Mouse (Mus musculus) retina, postnatal 1 day (tissue): ENCODE data around the gene Gabrb1.
A peak's percentile ranks its signal among the peaks of the same experiment; 100 is the strongest.
"Not testable (repeated sequence)": the region's sequence is repeated elsewhere in the genome, so short reads cannot be mapped to it uniquely, and the experiment has no call there.

ENCODE experiments used
- DNase-seq: peaks from one replicate; pipeline ENCODE4 v3.0.0-alpha.2; 2012

Gene Gabrb1

GRCm38 (mm10) chr5:72043226-72044151, 385.6 kb downstream of the Gabrb1 start:
- DNase-seq = no peak

- no peak for DNase-seq
Observed at GRCm38 (mm10) chr5:72046261-72046660, 388.3 kb downstream of the Gabrb1 start.

GRCm38 (mm10) chr5:72064079-72064478, 406.2 kb downstream of the Gabrb1 start:
- DNase-seq = no peak

DNA sequence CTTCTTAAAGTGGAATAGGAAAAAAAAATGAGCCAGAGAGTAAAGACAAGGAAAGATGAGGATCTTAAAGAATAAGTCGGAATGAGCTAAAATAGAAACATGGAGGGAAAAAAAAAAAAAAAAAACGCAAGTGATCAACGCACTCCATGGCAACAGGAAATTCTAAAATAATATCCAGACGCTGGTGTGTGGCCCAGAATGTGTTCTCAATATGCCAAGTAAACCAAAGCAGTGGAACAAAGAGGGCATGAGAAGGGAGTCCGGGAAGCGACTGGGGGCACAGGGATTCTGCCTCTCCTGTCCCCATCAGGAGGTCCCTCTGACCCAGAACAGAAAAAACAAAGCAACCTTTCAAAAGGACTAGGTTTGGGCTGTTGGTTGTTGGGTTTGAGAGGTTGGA, 410.9 kb downstream of the Gabrb1 start:
- no peak for DNase-seq

DNA sequence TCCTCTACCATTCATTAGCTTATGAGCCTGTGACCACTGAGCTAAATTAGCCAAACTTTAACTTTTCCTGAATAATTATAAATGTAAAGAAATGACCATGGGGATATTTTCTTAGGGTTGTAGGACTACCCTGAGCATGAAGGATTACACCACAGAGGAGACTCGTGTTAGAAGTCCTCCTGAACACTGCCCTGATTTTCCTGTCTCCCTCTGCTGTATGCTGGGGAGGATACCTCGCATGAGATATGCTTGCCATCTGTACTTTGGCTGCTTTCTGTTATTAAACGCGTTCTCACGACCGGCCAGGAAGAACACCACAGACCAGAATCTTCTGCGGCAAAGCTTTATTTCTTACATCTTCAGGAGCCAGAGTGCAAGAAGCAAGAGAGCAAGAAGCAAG, 411.5 kb downstream of the Gabrb1 start:
- DNase-seq = not testable (repeated sequence)

GRCm38 (mm10) chr5:72076781-72077180, 418.9 kb downstream of the Gabrb1 start:
- DNase-seq = no peak

DNA sequence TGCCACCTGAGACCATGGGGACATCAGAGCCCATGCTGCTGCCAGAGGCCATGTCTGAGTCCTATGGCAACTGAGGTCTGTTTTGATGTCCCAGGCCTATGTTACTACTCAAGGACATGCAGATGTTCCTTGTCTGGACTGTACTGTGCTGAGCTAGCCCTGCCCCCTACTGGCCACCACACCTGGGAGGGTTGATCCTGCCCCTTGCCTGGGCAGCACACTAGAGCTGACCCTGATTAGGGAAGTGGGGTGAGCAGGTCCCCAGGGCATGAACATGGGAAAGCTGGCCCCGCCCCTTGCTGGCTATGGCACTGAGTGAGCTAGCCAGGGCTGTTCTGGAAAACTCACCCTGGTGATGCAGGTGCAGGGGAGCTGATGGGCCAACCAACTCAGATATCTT, 428.6 kb downstream of the Gabrb1 start:
- no peak for DNase-seq

DNA sequence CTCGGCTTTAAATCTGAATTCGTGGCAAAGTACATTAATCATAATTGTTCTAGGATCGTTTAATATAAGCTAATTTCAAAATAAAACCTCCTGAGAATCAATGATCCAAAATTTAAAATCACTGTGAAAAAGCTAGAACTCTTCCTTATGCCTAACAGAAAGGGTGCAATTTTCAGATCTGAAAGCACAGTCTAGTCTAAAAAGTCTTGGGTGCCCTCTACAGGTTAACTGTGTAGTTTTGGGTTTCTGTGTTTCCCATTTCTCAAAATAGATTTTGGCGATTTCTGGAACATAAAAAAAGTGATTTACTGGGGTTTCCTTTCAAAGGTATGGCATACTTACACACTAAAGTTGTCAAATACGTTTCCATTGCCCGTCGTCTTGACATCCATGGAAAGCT, 436.7 kb downstream of the Gabrb1 start:
- DNase-seq = peak; percentile 36

- no peak for DNase-seq
Observed at GRCm38 (mm10) chr5:72095015-72095414, 437.1 kb downstream of the Gabrb1 start.

DNA sequence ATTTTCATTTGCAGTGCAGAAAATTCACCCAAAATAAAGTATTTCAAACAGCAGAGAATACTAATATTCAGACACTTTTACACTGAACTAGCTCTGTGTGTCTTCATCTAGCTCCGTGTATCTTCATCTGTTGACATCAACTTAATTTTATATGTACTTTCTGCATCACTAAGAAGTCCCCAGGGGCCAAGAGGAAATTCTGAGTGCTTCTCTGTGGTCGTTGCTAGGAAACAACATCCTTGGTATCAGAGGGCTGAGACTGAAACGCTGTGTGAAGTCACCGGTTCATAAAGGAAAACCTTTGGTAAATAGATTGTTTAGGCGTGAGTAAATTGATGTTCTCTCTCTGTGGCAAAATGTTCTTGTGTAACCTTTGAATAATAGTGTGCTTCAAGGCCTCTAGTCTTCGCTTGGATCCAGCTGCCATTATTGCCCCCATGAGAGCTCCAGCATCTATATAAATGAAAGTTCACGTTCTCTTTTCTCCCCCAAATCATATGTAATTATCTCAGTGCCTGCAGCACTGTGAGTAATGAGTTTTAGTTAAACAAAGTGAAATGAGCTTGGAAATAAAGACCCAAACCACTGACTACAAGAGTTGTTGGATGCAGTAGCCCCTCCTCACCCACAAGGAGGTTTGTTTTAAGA, 446.5 kb downstream of the Gabrb1 start:
- peak; percentile 27 for DNase-seq

DNA sequence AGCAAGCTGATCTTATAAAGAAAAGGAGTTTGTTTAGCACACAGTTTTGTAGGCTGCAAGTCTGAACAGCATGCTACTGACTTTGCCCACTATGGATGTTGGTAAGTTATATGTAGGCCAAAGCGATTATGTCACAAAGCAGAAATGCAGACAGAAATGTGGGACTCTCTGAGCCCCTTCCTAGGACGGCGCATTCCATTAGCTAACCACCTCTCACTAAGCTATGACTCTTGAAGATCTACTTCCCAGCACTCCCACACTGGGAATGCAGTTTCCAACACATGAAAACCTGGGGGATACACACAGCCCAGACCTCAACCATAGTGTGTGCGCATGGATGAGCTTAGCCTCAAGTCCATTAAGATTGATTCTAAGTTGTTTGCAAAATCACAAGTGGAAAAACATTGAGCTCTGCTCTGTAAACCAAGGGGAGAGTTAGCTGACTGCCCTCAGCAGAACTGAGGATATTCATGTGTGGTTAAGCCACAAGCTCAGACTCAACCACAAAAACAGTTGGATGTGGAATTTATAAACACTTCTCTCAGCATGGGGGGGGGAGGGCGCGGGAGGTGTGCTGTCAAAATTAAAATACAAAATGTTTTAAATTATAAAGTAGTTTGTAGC, 464.6 kb downstream of the Gabrb1 start:
- no peak for DNase-seq

GRCm38 (mm10) chr5:72126681-72127080, 468.8 kb downstream of the Gabrb1 start:
- no peak for DNase-seq

GRCm38 (mm10) chr5:72133906-72134305, 476.0 kb downstream of the Gabrb1 start:
- DNase-seq = no peak

DNA sequence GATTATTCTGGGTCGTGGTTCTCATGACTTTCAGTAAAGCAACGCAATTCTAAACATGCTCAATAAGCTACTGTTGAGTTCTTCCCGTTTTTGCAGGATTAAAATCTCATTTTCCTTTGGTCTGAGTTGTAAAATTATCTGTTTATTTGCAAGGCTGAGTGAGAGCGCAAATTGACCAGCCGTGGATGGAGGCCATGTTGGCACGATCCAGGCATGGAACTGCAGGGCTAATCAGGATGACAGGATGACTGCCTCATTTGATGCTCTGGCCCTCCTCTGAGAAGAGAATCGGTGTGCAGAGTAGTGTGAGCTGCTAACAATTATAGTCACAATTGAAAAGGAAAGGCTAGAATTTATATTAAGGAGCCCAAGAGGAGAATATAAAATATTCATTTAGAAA, 480.3 kb downstream of the Gabrb1 start:
- DNase-seq = no peak

- no peak for DNase-seq
Observed at GRCm38 (mm10) chr5:72139619-72140018, 481.7 kb downstream of the Gabrb1 start.

GRCm38 (mm10) chr5:72148679-72149078, 490.8 kb downstream of the Gabrb1 start:
- DNase-seq = no peak

DNA sequence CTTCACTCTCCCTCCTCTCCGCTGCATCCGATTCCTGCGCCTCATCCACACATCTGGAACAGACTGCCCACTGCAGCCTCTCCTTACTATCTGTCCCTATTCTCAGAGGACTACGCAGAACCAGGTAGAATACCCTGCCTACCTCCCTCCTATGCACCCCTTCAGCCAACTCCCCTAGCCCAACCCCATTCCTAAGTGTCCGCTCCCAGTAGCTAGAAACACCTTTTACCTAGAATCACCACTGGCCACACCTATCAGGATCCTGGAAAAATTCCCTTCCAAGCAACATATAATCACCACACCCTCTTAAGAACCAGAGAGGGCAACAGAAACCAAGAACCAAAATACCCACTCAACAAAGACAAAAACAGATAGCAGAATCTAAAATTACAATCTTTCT, 493.0 kb downstream of the Gabrb1 start:
- DNase-seq = no peak

GRCm38 (mm10) chr5:72155686-72156085, 497.8 kb downstream of the Gabrb1 start:
- not testable (repeated sequence) for DNase-seq

GRCm38 (mm10) chr5:72156598-72156997, 498.7 kb downstream of the Gabrb1 start:
- DNase-seq = no peak

DNA sequence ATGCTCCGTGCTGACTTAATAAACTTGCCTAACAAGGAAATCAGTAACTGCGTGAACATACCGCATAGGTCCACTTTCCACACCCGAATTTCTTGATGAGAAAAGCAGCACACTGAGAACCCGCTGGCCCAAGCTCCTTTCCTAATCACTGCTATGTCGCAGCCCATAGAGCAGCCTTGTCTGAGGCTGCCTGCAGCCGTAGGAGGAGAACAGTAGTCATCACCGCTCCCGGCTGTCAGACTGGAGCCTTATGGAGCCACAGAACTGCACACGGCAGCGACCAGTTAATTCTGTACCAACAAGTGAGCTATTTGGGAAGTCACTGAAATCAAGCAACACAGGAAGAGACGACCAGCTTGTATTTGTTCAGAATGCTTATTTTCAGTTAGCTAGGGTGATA, 500.8 kb downstream of the Gabrb1 start:
- DNase-seq = no peak

DNA sequence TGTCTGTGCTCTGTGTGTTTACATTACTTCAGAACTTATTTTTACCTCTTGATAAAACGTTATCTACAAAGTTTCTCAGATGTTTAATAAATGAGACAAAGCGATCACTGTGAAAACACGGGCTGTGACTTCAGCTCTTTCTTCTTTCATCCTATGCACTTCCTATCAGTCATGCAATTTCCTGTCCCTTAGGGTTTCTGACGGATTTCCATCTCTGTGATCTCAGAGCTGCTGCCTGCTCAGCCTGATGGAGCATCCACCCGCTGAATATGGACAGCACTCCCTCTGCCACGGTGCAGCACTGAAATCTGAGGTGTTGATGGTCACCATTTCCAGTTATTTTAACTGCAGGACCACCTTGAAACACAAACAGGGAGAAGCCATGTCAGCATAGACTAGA, 501.6 kb downstream of the Gabrb1 start:
- no peak for DNase-seq

DNA sequence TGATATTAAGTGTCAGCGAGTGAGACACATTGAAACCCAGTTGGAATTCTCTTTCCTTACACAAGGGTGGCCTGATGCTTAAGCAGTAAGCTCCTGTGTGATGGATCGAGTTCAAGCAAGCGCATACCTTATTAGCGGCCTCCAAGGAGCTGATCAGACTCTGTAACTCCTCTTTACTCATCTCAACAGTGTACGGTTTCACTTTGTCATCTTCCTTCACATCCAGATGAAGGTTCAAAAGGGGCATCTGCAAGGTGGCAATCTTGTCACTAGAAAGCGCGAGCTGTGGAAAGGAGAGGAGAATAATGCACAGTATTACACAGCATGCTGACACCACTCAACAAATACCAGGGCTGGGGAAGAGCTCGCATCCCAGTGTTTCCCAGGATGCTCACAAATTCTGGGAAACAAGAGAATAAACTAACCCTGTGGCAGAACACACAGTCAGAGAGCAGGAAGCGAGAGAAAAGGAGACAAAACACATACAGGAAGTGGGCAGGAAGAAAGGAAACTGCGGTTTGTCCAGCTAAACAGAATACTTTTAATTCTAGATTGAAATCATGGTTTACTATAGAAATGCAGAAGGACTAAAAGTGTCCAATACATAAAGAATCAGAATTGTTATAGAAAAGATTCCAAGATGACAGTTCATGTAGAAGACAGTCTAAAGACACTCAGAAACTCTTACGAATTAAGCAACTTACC, 503.0 kb downstream of the Gabrb1 start:
- DNase-seq = no peak

GRCm38 (mm10) chr5:72162855-72163254, 504.9 kb downstream of the Gabrb1 start:
- no peak for DNase-seq
